Mouse (Mus musculus) cerebellum, adult 2 months (tissue): ENCODE results near the gene Mapk13.

Experiments used
- CTCF ChIP-seq: fragments of 200-500 bp; IDR thresholded peaks from 2 replicates; pipeline ENCODE4 v1.5.1; 2011; ENCODE audit warnings: low read depth, mild to moderate bottlenecking, control low read depth, low read length, moderate library complexity, borderline replicate concordance; ENCODE audit not compliant: insufficient read depth
- POLR2A ChIP-seq: fragments of 200-500 bp; IDR thresholded peaks from 2 replicates; pipeline ENCODE4 v1.6.1; 2011; ENCODE audit warnings: low read length, control low read depth, borderline replicate concordance; ENCODE audit not compliant: insufficient read depth

- TF ChIP-seq CTCF (no peak), POLR2A (no peak)
Measured at GRCm38 (mm10) chr17:28781290-28782045, 12.4 kb downstream of the Mapk13 start.
